Mouse (Mus musculus) layer of hippocampus, postnatal 14 days (tissue): ENCODE results near the gene Tmem236. TPM values are rescaled to one million over a fixed set of nuclear protein-coding genes. Genes with fewer than 3 reads are reported as not detected.

Source experiments
- DNase-seq, 2 experiments: peaks; one replicate each; pipeline ENCODE4 v3.0.0; 2021 to 2022; ENCODE audit warnings: low spot score in 2 of 2, mixed read lengths in 1 of 2
- long read RNA-seq, 2 experiments: library from polyadenylated mRNA; stranded (forward); transcript quantifications; one replicate each; pipeline ENCODE4 v2.0.0; 2021
- total RNA-seq, 2 experiments: library from RNA; stranded (reverse); gene quantifications; 2 replicates each; pipeline ENCODE4 v1.2.3; 2021

Gene Tmem236
- under 1 TPM in 1 of 2 experiments, not detected in 1; 0.17 TPM for total RNA-seq
- long read RNA-seq, experiment 1 = 0 reads
- long read RNA-seq, experiment 2 = 0 reads

- DNase-seq = no peak
These were observed at the start of gene Tmem236 for GRCm38 (mm10) chr2:14174334-14174733. TSS of gene Tmem236 (plus strand) at chr2:14174523.

- no peak for DNase-seq
These were observed 47.9 kb upstream of the Tmem236 start for GRCm38 (mm10) chr2:14126387-14126786.

- DNase-seq = no peak
These were observed 46.7 kb upstream of the Tmem236 start for GRCm38 (mm10) chr2:14127629-14128028.

GRCm38 (mm10) chr2:14130641-14131339 lies 43.5 kb upstream of the Tmem236 start:
- no peak for DNase-seq

DNA sequence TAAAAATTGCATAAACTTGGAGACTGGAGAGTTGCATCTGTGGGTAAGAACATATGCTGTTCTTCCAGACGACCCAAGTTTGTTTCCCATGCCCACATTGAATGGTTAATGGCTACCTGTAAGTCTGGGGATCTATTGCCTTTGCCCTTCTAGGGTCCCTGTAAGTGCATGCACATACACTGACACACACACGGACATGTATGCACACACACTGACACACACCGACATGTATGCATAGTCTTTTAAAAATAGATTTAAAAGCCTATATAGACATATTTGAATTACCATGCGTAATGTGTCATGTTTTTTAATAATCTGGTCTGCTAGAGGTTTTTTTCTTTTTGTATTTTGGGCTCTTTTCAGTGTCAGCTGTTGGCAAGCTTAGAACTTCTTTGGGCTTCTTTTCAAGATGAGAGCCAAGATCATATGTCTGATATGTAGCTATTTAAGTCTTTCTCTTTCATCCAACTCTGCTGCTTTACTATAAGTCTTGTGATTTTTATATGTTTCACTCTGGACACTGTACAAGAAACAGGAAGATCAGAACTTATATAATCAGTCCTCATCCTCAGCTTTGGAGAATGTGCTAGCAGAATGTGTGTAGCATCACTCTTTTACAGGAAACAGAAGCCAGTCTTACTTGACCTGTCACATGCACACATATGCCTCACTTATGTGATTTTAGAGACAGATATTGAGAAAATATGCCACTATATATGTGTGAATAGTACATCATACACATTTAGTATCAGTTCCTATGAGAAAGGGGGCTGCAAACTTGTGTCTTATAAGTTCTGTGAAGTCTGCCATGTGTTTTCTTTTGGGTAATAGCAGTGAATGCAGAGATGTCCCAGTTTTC lies 41.6 kb upstream of the Tmem236 start:
- no peak for DNase-seq

DNA sequence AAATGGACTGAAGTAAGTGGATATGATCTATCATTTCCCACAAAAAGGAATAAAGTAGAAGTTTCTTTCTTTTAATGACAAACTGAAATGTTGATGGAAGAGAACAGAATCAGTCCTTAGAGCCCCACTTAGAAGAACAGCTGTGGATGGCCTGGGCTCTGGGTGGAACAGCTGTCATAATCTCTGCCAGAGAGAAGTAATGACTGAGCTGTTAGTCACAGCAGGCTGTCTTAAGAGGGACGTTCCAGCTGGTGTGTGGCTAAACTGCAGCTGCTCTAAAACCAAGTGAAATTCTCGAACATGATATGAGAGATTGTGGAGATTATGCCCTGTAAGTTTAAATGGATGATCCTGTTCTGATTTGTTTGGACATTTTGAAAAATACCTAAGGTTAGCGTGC lies 37.4 kb upstream of the Tmem236 start:
- DNase-seq = no peak

GRCm38 (mm10) chr2:14139590-14139989 lies 34.7 kb upstream of the Tmem236 start:
- DNase-seq = no peak

GRCm38 (mm10) chr2:14140044-14140443 lies 34.3 kb upstream of the Tmem236 start:
- no peak for DNase-seq

DNA sequence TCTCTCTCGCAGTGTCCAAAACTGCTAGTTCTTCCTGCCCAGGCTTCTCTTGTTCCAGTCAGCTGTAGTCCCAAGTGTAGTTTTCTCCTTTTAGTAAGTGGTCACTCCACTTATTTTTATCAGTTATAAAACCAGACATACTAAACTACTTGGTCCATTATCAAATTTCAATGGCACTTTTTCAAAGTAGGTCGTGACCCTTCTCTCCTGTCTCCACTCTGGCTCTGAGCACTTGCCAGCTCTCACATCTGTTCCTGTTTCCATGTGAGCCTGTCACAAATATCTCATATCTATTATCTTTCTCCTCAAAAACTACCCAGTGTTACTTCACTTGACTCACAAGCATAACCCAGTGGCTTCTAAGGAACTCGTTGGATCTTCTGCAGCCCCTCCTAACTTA lies 29.0 kb upstream of the Tmem236 start:
- no peak for DNase-seq

DNA sequence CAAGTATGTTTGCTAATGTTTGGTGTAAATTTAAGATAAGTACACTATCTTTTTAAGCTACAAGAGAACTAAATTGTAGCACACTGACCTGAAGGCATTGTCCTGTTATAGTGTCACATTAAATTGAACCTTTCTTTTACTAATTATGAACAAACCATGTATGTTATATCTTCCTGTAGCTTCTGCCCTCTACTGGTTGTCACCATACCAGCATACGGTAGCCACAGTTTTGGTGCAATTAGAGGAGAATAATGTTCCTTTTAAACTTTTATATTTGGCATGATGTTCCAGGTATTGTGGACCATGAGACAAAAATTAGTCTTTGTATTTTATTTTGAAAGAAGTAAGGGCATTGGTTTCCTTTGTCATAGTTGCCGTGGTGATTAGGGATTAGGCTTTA lies 27.4 kb upstream of the Tmem236 start:
- peak in 1 of 2 experiments; percentile 16 for DNase-seq

GRCm38 (mm10) chr2:14150829-14151228 lies 23.5 kb upstream of the Tmem236 start:
- peak in 1 of 2 experiments; percentile 24 for DNase-seq

GRCm38 (mm10) chr2:14151854-14152253 lies 22.5 kb upstream of the Tmem236 start:
- no peak for DNase-seq

DNA sequence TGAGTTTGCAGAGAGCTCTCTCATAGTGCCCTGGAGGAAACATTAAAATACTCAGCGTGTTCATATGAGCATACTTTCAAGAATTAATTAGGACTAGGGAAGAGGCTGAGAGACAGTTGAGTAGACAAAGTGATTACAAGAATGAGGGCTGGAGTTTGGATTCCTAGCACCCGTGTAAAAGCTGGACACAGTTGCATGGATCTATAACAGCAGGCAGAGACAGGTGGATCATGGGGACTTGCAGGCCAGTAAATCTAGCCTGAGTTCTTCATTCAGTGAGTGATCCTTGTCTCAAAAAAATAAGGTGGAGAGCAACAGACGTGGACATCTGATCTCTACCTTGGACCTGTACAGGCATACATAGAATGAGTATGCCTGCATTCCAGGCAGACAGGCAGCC lies 15.3 kb upstream of the Tmem236 start:
- no peak for DNase-seq

GRCm38 (mm10) chr2:14159756-14160155 lies 14.6 kb upstream of the Tmem236 start:
- DNase-seq = peak in 1 of 2 experiments; percentile 17

- no peak for DNase-seq
These were observed 9.8 kb upstream of the Tmem236 start for GRCm38 (mm10) chr2:14164459-14165030.

- peak; percentile 24 to 30 for DNase-seq
These were observed 9.3 kb upstream of the Tmem236 start for GRCm38 (mm10) chr2:14165066-14165465.

GRCm38 (mm10) chr2:14165618-14166344 lies 8.5 kb upstream of the Tmem236 start:
- no peak for DNase-seq

DNA sequence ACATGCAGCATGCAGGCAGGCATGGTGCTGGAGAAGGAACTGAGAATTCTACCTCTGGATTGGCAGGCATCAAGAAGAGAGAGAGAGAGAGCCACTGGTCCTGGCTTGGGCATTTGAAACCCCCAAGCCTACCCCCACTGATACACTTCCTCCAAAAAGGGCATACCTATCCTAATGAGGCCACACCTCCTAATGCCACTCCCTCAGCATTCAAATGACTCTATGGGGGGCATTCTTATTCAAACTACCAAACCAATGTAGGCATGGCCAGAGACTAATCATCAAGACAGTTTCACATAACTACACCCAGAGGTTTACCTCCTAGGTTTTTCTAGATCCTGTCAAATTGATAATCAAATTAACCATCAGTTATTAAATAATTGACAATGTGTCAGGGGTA lies 6.6 kb upstream of the Tmem236 start:
- DNase-seq = no peak

- no peak for DNase-seq
These were observed 2.3 kb downstream of the Tmem236 start for GRCm38 (mm10) chr2:14176460-14177193.

- DNase-seq = no peak
These were observed 10.1 kb downstream of the Tmem236 start for GRCm38 (mm10) chr2:14184375-14184774.

- no peak for DNase-seq
These were observed 16.4 kb downstream of the Tmem236 start for GRCm38 (mm10) chr2:14190684-14191083.
